Mouse (Mus musculus): ENCODE results near the gene Cyp1a1.

- no peak for TF ChIP-seq GATA1 (IDR thresholded peaks at IDR 0.05; ENCODE audit: low read length)
- no peak for TF ChIP-seq TAL1 (IDR thresholded peaks at IDR 0.05; ENCODE audit: low read length)
These were observed 43.2 kb upstream of the Cyp1a1 start for GRCm38 (mm10) chr9:57644442-57644943.
